Mouse (Mus musculus): ENCODE data around the gene Me1.

Gene Me1

DNA sequence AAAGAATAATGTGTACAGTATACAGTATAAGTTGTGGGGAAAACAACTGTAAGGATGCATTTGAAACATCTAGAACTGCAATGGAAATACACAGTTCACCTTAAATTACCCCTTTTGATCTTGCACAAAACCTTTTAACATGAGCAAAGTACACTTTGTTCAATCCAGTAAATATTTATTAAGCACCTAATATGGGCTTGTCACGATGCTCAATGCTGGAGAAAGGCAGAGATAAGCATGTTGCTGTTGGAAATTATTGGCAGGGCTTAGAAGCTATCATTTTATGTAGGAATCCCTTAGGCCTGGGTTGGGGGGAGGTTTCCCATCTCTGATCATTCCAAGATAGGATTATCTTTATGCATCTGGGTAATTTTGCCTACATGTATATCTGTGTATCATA, 11.7 kb upstream of the Me1 start:
- DNase-seq (ENCODE audit: low spot score), result no peak

GRCm38 (mm10) chr9:86701844-86702243, 6.1 kb upstream of the Me1 start:
- DNase-seq (ENCODE audit: low spot score), result no peak

GRCm38 (mm10) chr9:86701264-86701663, 5.5 kb upstream of the Me1 start:
- DNase-seq (ENCODE audit: low spot score), result no peak

DNA sequence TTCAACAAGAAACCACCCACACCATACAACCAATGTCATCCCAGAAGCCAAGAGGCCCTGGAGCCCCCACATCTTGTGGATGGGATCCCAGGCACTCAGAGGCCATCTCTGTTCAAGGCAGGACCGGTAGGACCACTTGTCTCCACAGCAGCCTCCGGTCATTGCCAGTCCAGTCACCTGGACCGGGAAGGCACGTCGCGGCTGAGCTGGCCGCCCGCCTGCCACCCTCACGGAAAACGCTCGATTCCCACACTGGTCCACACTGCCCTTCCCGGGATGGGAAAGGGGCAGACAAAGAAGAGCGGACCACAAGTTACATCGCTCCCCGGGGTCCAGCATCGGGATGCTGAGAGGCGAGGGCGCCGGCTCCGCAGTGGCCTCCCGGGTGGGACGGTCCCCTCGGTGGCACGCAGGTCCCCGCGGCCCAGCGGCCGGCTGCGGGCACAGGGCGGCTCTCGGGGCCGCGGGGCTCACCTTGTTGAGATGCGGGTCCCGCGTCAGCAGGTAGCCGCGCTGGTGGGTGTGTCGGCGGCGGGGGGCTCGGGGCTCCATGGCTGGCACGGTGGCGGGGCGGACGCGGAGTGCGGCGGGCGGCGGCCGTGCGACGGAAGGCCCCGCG, 445 bp downstream of the Me1 start:
- DNase-seq (ENCODE audit: low spot score), result no peak

DNA sequence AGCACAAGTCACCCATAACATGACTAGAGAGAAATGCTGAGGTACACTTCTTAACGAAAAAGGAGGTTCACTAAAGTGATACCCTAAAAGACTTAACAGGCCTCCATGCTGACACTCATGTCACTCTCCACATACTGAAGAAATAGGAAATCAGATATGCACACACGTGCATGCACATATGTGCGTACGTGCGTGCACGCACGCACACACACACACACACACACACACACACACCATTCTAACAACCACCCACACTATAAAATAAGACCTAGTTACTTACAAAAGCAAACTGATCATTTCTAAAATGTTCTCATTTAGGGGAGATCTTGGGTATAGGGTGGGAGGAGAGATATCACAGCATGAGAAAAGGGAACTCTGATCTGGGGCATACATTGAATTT, 1.1 kb downstream of the Me1 start:
- DNase-seq (ENCODE audit: low spot score), result no peak

- DNase-seq (ENCODE audit: low spot score), result no peak
These were observed 1.8 kb downstream of the Me1 start for GRCm38 (mm10) chr9:86693935-86694334.

- no peak for DNase-seq (ENCODE audit: low spot score)
These were observed 3.1 kb downstream of the Me1 start for GRCm38 (mm10) chr9:86692676-86693075.

DNA sequence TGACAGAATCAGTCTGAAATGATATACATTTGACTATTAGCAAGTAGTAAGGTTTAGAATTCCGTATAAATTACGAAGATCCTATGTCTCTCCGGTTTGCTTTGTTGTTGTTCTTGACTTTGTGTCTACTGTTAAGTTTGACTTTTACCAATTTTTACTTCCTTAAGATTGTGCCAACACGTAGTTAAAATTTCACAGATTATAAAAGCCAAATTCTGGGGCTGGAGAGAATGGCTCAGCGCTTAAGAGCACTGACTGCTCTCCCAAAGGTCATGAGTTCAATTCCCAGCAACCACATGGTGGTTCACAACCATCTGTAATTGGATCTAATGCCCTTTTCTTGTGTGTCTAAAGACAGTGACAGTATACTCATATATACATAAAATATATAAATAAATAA, 3.5 kb downstream of the Me1 start:
- DNase-seq (ENCODE audit: low spot score), result no peak

DNA sequence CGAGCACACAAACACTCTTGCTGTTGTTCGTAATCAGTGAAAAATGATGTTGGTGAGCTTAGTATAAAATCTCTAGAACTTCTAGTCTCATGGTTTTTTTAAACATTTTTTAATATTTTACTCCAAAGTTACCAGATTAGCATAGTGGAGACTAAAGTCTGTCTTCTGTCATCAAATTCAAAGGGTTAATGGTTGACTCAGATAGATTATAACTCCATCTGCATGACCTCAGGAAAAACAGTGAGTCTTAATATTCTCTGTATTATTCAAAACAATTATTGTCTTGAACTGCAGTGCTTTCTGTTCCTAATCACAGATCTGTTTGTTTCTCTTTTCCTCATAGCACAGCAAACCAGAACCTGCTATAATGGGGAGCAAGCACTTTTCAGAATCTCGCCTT, 4.7 kb downstream of the Me1 start:
- DNase-seq (ENCODE audit: low spot score), result no peak

GRCm38 (mm10) chr9:86683713-86684209, 12.0 kb downstream of the Me1 start:
- DNase-seq (ENCODE audit: low spot score), result no peak

GRCm38 (mm10) chr9:86682844-86683243, 12.9 kb downstream of the Me1 start:
- no peak for DNase-seq (ENCODE audit: low spot score)

- DNase-seq (ENCODE audit: low spot score), result no peak
These were observed 13.5 kb downstream of the Me1 start for GRCm38 (mm10) chr9:86682278-86682677.

DNA sequence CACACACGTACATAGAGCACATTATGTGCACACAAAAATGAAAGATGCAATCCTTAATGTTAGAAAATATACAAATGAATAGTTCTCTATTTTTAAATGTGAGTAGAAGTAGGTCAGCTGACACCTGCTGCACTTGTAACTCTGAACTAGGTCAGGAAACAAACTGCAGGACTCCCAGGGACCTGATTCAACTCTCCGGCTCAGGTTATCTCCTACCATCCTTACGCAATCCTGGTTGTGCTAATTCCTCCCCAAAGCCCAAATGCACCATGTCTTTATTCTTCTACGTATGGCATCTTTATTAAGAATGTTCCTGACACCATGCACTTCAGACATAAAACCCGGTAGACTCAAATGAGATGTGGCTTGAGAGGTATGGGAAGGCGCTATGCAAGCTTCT, 15.3 kb downstream of the Me1 start:
- no peak for DNase-seq (ENCODE audit: low spot score)

DNA sequence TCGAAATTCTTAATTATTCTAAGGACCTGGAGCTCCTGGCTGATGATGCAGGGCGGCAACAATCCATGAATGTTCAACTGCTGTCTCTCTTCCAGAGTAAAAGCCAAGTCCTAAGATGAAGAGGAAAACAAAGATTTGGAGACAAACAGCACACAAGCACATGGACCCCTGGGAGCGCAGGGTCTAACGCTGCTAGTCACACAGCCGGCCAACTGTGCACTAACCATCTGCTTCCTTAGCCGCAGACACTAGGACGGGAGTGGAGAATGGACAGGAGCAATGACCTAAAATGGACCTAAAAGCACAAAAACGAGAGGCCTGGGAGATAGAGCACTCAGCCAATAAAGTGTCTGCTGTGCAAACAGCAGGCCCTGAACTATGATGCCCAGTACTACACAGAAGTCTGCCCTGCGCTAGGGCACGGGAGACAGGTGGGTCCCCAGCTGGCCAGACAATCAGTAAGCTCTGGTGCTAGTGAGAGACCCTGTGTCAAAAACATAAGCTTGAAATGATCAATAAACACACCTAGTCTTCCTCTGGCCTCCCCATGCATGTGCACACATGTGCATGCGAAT, 15.8 kb downstream of the Me1 start:
- no peak for DNase-seq (ENCODE audit: low spot score)

- DNase-seq (ENCODE audit: low spot score), result no peak
These were observed 19.5 kb downstream of the Me1 start for GRCm38 (mm10) chr9:86676246-86676645.

GRCm38 (mm10) chr9:86675426-86675825, 20.3 kb downstream of the Me1 start:
- no peak for DNase-seq (ENCODE audit: low spot score)

GRCm38 (mm10) chr9:86672907-86673472, 22.8 kb downstream of the Me1 start:
- DNase-seq (ENCODE audit: low spot score), result no peak

DNA sequence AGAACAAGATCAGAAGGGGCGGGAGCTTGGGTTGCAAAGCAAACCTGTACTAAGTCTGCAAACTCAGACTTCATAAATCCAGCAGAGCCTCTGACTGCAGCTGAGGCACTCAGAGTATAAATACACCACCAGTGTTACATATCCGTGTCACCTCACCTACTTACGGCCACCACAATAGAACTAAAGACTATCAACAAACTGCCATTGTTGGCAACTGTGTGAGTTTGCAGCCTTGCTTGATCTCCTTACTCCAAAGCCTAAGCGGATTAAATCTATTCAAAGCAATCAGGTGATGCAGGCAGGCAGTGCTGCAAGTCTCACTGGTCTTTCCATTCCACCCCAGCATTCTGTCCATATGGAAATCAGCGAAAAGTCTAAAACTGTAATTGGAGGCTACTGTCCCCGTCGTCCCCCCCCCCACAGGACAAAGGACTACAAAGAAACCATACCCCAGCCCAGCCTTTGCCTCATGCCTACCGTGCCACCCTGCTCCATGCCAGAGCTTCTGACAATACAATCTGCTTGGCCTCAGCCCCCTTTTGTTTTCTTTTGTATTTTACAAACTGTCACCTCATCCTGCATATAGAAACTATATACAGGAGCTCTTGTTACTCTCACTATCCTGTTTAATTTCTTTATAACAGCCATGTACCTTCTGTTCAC, 27.0 kb downstream of the Me1 start:
- DNase-seq (ENCODE audit: low spot score), result no peak

DNA sequence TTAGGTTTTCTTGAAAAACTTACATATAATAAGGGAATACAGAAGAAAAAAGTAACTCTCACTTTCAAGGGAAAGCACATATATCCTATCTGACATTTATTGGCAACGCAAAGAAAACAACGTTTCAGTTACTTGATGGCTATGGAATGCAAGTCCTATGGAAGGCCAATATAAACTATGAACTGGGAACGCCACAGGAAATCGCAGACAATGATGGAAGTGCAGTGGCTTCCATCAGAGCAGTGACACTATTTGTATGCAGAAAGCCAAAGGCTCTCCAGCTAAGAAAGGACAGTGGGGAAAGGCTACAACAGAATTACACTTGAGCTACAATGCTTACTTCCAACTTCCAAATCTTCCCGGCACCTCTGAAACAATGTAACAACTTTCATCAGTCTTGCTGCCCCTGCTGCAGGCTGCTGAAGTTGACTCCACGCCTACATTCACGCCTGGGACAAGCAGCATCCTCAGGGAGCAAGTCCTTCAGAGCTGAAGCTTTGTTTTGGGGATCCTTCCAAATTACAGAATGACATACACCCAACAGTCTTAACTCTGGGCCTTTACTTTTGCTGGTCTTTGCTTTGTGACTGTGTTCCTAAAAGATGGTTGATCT, 28.5 kb downstream of the Me1 start:
- no peak for DNase-seq (ENCODE audit: low spot score)

- no peak for DNase-seq (ENCODE audit: low spot score)
These were observed 34.1 kb downstream of the Me1 start for GRCm38 (mm10) chr9:86661679-86662078.

DNA sequence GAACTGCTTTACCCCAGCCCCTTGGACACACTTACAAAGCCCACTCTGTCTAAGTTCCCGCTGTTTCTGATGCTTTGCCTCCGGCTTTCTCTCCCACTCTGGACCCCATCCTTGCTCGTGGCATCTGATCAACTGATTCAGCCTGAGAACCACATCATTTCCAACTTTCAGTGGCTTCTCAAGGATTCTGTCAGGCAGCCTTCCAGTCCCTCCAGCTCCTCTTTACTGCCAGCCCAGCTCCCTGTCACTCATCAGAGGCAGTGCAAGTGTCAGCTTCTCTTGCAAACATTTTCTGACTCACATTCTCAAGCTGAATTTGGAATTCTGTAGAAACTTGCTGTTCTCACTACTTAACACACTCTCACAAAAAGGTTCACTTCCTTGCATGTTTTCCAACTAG, 34.5 kb downstream of the Me1 start:
- DNase-seq (ENCODE audit: low spot score), result no peak

- DNase-seq (ENCODE audit: low spot score), result no peak
These were observed 35.4 kb downstream of the Me1 start for GRCm38 (mm10) chr9:86660327-86660726.

DNA sequence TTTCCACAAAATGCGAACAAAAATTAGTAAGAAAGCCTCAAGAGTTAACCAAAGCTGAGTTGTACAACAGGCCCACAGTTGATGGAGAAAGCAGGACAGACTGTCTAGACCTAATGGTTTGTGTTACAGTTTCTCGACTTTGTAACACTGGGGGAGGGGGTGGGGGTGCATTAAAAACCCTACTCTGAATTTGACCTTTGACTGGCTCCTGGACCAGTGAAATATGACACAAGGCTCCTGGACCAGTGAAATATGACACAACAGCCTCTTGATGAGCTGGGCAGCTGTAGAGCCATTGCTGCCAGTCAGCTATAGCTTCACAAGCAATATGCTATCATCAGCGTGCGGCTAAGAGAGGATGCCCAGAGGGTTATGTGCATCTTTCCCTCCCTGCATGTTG, 37.4 kb downstream of the Me1 start:
- no peak for DNase-seq (ENCODE audit: low spot score)

Measured in layer of hippocampus, adult 9-10 months (tissue).